Mouse (Mus musculus) forebrain, postnatal 0 days (tissue): ENCODE data around the gene Rcc2. TPM values are rescaled to one million over a fixed set of nuclear protein-coding genes. Genes with fewer than 3 reads are reported as not detected.

Source experiments
- ATAC-seq: fragments of 200-750 bp; cut with Nextera tagmentation; 2 replicates; pipeline ENCODE4 v1.8.0; 2017; ENCODE audit warnings: mild to moderate bottlenecking, moderate library complexity
- DNase-seq: peaks from one replicate; pipeline ENCODE4 v3.0.0-alpha.2; 2015
- H3K27ac ChIP-seq: fragments of 300-500 bp; sonication (generic); 2 replicates; pipeline ENCODE4 v1.5.1; 2014; ENCODE audit warnings: low read depth, mild to moderate bottlenecking, antibody characterized with exemption, low read length, moderate library complexity, mixed read lengths
- H3K27me3 ChIP-seq: fragments of 300-500 bp; sonication (generic); 2 replicates; pipeline ENCODE4 v1.6.1; 2014; ENCODE audit warnings: mild to moderate bottlenecking, low read length, mixed read lengths; ENCODE audit not compliant: insufficient read depth
- H3K36me3 ChIP-seq: fragments of 300-500 bp; sonication (generic); 2 replicates; pipeline ENCODE4 v1.6.1; 2014; ENCODE audit warnings: mild to moderate bottlenecking, moderate library complexity; ENCODE audit not compliant: insufficient read depth
- H3K4me1 ChIP-seq: fragments of 300-500 bp; sonication (generic); 2 replicates; pipeline ENCODE4 v1.6.1; 2014; ENCODE audit warnings: antibody characterized with exemption; ENCODE audit not compliant: insufficient read depth
- H3K4me2 ChIP-seq: fragments of 300-500 bp; sonication (generic); 2 replicates; pipeline ENCODE4 v1.6.1; 2014; ENCODE audit warnings: low read depth, mild to moderate bottlenecking, moderate library complexity
- H3K4me3 ChIP-seq: fragments of 300-500 bp; sonication (generic); 2 replicates; pipeline ENCODE4 v1.5.1; 2014; ENCODE audit warnings: low read depth, low read length, mixed read lengths
- H3K9ac ChIP-seq: fragments of 300-500 bp; sonication (generic); 2 replicates; pipeline ENCODE4 v1.6.1; 2014; ENCODE audit warnings: mild to moderate bottlenecking
- H3K9me3 ChIP-seq: fragments of 300-500 bp; sonication (generic); 2 replicates; pipeline ENCODE4 v1.6.1; 2016; ENCODE audit warnings: low read length
- CTCF ChIP-seq: sonication (generic); IDR thresholded peaks from 2 replicates; pipeline ENCODE4 v1.5.1; 2016; ENCODE audit warnings: antibody characterized with exemption, control low read depth, low read depth
- WGBS: fragments of 180-500 bp; shearing (Covaris S2); extraction: QIAGEN DNeasy Blood & Tissue Kit; methylation state at CpG from one replicate; pipeline ENCODE4 v1.1.7; 2014; 5-methylcytosine and 5-hydroxymethylcytosine counted together
- microRNA-seq, 2 experiments: library from miRNA; unstranded; fragments of <30 nt; microRNA quantifications; one replicate each; pipeline ENCODE4; 2016
- polyA plus RNA-seq: library from polyadenylated mRNA; unstranded; fragments of >200 nt; fragmentation: Nextera tagmentation; extraction: Ambion mirVana; gene quantifications from 2 replicates; pipeline ENCODE4 v1.2.1, GENCODE M21; 2015
- total RNA-seq: library from RNA; depleted of rRNA; stranded (reverse); fragments of >200 nt; gene quantifications from 2 replicates; pipeline ENCODE4 v1.2.3, GENCODE M21; 2014; rRNA removed

Rcc2 gene
- total and polyA plus RNA-seq, 2 experiments from 2014 or later, result 20.8 to 62.3 TPM

DNA sequence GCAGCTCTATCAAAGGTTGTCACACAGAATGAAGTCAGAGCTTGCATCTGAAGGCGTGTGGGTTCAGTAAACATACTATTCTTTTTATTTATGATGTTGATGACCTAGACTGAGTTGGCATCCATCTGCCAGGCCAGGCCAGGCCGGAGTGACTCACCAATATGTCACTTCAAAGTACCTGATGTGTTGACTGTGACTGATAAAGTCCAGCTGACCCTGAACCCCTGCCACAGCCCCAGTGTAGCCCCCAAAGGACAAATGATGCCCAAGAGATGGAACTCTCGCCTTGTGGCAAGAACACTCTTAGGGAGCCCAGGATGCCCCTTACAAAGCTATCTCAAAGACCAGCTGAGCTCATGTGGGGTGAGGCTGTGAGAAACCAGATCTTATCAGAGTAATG is 55.5 kb downstream of the Rcc2 start:
- no peak overlapping the region for H3K9ac ChIP-seq
- DNase-seq (no peak), ATAC-seq (no peak)
- no peak for TF ChIP-seq CTCF
- H3K27me3 ChIP-seq, result no peaks in the 10 kb centered on the region
- no peaks in the 10 kb centered on the region for H3K36me3 ChIP-seq
- H3K27ac ChIP-seq, result no peak overlapping the region
- H3K4me3 ChIP-seq, result no peak overlapping the region
- no peaks in the 10 kb centered on the region for H3K9me3 ChIP-seq
- no peak overlapping the region for H3K4me2 ChIP-seq
- no peaks in the 10 kb centered on the region for H3K4me1 ChIP-seq
- 88% methylated on average over 3 of the region's 3 CpGs for WGBS

DNA sequence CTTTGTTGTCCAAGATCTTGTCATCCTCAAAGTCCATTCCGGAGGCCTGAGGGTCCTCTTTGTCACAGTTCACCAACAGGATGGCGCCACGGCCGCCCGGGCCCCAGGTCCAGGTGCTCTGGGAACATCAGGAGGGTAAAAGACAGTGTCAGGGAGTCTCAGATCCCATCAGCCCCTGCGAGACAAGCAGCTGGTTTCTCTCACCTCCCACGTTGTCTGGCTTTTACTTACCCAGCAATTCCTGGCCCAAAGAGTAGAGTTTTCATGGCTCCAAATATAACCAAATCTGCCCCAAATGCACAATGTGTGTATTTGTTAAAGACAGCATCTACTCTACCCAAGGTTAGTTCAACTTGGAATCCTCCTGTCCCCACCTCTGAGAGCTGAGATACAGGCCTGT is 61.3 kb downstream of the Rcc2 start:
- Histone ChIP-seq H3K9ac (no peak overlapping the region), H3K27me3 (no peaks in the 10 kb centered on the region), H3K4me2 (no peak overlapping the region), H3K27ac (no peak overlapping the region), H3K4me3 (no peak overlapping the region), H3K4me1 (no peaks in the 10 kb centered on the region), H3K36me3 (no peaks in the 10 kb centered on the region), H3K9me3 (no peaks in the 10 kb centered on the region)
- 83% methylated on average over 7 of the region's 7 CpGs for WGBS
- no peak for ATAC-seq
- no peak for DNase-seq
- TF ChIP-seq CTCF, result no peak

GRCm38 (mm10) chr4:140763158-140763557 is 62.8 kb downstream of the Rcc2 start:
- H3K4me1 ChIP-seq, result no peaks in the 10 kb centered on the region
- H3K27me3 ChIP-seq, result no peaks in the 10 kb centered on the region
- H3K4me2 ChIP-seq, result no peak overlapping the region
- no peak overlapping the region for H3K27ac ChIP-seq
- no peak overlapping the region for H3K9ac ChIP-seq
- H3K9me3 ChIP-seq, result no peaks in the 10 kb centered on the region
- ATAC-seq (no peak), DNase-seq (no peak)
- no peak overlapping the region for H3K4me3 ChIP-seq
- peak; percentile 53 for TF ChIP-seq CTCF
- no peaks in the 10 kb centered on the region for H3K36me3 ChIP-seq
- WGBS, result 25% methylated on average over 9 of the region's 9 CpGs

DNA sequence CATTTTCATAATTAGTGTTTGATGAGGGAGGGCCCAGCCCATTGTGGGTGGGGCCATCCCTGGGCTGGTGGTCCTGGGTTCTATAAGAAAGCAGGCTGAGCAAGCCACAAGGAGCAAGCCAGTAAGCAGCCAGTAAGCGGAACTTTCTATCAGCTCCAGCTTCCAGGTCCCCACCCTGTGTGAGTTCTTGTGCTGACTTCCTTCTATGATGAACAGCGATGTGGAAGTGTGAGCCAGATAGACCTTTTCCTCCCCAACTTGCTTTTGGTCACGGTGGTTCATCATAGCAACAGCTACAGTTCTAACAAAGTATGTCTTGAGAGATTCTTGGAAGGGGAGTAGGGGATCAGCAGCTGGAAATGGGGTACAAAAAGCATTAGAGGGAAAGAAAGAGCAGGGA is 65.6 kb downstream of the Rcc2 start:
- WGBS, result 85% methylated on average over 3 of the region's 3 CpGs
- H3K4me1 ChIP-seq, result no peaks in the 10 kb centered on the region
- H3K9ac ChIP-seq, result no peak overlapping the region
- H3K27me3 ChIP-seq, result no peaks in the 10 kb centered on the region
- H3K36me3 ChIP-seq, result no peaks in the 10 kb centered on the region
- DNase-seq (no peak), ATAC-seq (no peak)
- no peak overlapping the region for H3K4me3 ChIP-seq
- H3K27ac ChIP-seq, result no peak overlapping the region
- no peak overlapping the region for H3K4me2 ChIP-seq
- TF ChIP-seq CTCF, result no peak
- no peaks in the 10 kb centered on the region for H3K9me3 ChIP-seq

DNA sequence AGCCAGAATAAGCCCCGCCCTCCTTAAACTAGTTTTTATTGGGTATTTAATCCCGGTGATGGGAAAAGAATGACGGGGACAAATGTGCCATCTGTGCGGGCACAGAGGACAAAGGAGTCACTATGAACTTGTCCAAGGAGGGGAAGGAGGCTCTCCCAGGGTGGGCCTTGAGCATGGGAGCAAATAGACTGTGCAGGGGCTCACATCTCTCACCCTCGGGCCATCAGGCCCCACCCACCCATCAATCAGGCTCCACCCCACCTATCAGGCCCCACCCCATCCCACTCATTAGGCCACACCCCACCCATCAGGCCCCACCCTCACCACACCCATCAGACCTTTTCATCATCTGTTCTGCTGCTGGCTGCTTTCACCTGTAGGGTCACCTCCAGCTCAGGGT is 68.6 kb downstream of the Rcc2 start:
- ATAC-seq (no peak), DNase-seq (no peak)
- Histone ChIP-seq H3K4me1 (no peaks in the 10 kb centered on the region), H3K36me3 (no peaks in the 10 kb centered on the region), H3K4me2 (no peak overlapping the region), H3K9ac (no peak overlapping the region), H3K4me3 (no peak overlapping the region), H3K9me3 (no peaks in the 10 kb centered on the region), H3K27me3 (no peaks in the 10 kb centered on the region), H3K27ac (no peak overlapping the region)
- WGBS, result 83% methylated on average over 5 of the region's 5 CpGs
- no peak for TF ChIP-seq CTCF

DNA sequence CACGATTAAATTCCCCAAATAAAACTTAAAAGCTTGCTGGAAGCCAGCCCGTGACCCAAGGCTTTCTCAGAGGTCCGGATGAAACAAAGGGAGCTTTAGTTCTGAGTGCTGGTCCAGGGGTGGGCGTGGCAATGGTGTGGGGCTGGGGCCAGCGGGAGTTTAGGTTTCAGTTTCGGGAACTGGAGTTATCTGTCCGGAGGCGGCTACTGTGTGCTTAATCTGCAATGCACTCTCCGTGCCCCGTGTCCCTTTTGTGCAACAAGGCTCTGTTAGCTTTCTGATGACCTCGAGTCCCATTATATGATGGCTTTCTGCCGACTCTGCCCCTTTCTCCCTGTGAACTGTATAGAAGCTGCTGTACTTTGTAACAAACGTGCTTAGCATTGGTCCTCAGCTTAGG is 70.1 kb downstream of the Rcc2 start:
- ATAC-seq, result no peak
- H3K4me1 ChIP-seq, result no peaks in the 10 kb centered on the region
- no peaks in the 10 kb centered on the region for H3K27me3 ChIP-seq
- WGBS, result 8% methylated on average over 13 of the region's 13 CpGs
- no peaks in the 10 kb centered on the region for H3K9me3 ChIP-seq
- H3K9ac ChIP-seq, result no peak overlapping the region
- TF ChIP-seq CTCF, result no peak
- no peak for DNase-seq
- no peak overlapping the region for H3K27ac ChIP-seq
- H3K36me3 ChIP-seq, result no peaks in the 10 kb centered on the region
- H3K4me2 ChIP-seq, result peak overlapping the region; percentile 17; the same call in 1 of the 2 replicates
- no peak overlapping the region for H3K4me3 ChIP-seq

GRCm38 (mm10) chr4:140771091-140771490 is 70.8 kb downstream of the Rcc2 start:
- no peak overlapping the region for H3K4me3 ChIP-seq
- 59% methylated on average over 4 of the region's 4 CpGs for WGBS
- DNase-seq (no peak), ATAC-seq (no peak)
- no peak for TF ChIP-seq CTCF
- H3K4me2 ChIP-seq, result no peak overlapping the region
- no peak overlapping the region for H3K9ac ChIP-seq
- H3K4me1 ChIP-seq, result no peaks in the 10 kb centered on the region
- no peaks in the 10 kb centered on the region for H3K36me3 ChIP-seq
- H3K27me3 ChIP-seq, result no peaks in the 10 kb centered on the region
- H3K9me3 ChIP-seq, result no peaks in the 10 kb centered on the region
- no peak overlapping the region for H3K27ac ChIP-seq

Small RNA genes lying within 50 kb of the gene (microRNA-seq; reads per million reads assigned to microRNA genes)
- gene Gm23045 (0 reads per million in 2 experiments), gene Gm25951 (0 reads per million in 2 experiments)

Other genes with a start within 250 kb of the Rcc2 start
- gene Arhgef10l, start 34.5 kb upstream of the Rcc2 start, total RNA-seq, result 52.5 and 59.0 TPM in 2 replicates
- 13.8 and 16.5 TPM in 2 replicates for gene Arhgef10l, start 34.5 kb upstream of the Rcc2 start, polyA plus RNA-seq
- gene Padi6, start 42.1 kb downstream of the Rcc2 start, total RNA-seq, result 0.08 TPM in 1 of 2 replicates, not detected in the other
- 0.11 and 0.18 TPM in 2 replicates for gene Padi6, start 42.1 kb downstream of the Rcc2 start, polyA plus RNA-seq
- not detected in 2 replicates for gene Padi4, start 73.7 kb downstream of the Rcc2 start, total RNA-seq
- gene Padi4, start 73.7 kb downstream of the Rcc2 start, polyA plus RNA-seq, result 0.06 TPM in 2 replicates
- gene Padi3, start 110.1 kb downstream of the Rcc2 start, total RNA-seq, result not detected in 2 replicates
- 0.06 TPM in 1 of 2 replicates, not detected in the other for gene Padi3, start 110.1 kb downstream of the Rcc2 start, polyA plus RNA-seq
- gene Padi1, start 145.2 kb downstream of the Rcc2 start, total RNA-seq, result 0.08 and 0.10 TPM in 2 replicates
- 0.06 and 0.08 TPM in 2 replicates for gene Padi1, start 145.2 kb downstream of the Rcc2 start, polyA plus RNA-seq
- gene Padi2, start 205.8 kb downstream of the Rcc2 start, total RNA-seq, result 1.1 and 1.8 TPM in 2 replicates
- 1.2 and 1.3 TPM in 2 replicates for gene Padi2, start 205.8 kb downstream of the Rcc2 start, polyA plus RNA-seq